Mouse (Mus musculus) C2C12 (cell line): ENCODE measurements around the gene Cog4. TPM values are rescaled to one million over a fixed set of nuclear protein-coding genes. Genes with fewer than 3 reads are reported as not detected.

Source experiments
- H3K27me3 ChIP-seq: one replicate; pipeline ENCODE4 v1.6.1; 2011; ENCODE audit not compliant: control insufficient read depth, insufficient read depth, insufficient read length
- H3K36me3 ChIP-seq: one replicate; pipeline ENCODE4 v1.6.1; 2011; ENCODE audit not compliant: control insufficient read depth, insufficient read depth
- H3K4me3 ChIP-seq: one replicate; pipeline ENCODE4 v1.5.1; 2011; ENCODE audit warnings: mild to moderate bottlenecking, control low read depth; ENCODE audit not compliant: poor library complexity, insufficient read depth, severe bottlenecking
- H3K79me2 ChIP-seq: one replicate; pipeline ENCODE4 v1.6.1; 2011; ENCODE audit not compliant: control insufficient read depth, insufficient read depth
- H3K79me3 ChIP-seq: one replicate; pipeline ENCODE4 v1.6.1; 2011; ENCODE audit warnings: low read depth, control low read depth
- H3ac ChIP-seq: one replicate; pipeline ENCODE3; 2011; ENCODE audit warnings: low read depth; ENCODE audit not compliant: control insufficient read depth, insufficient read length
- CEBPB ChIP-seq: IDR thresholded peaks from one replicate; pipeline ENCODE4 v1.6.1; 2011; ENCODE audit warnings: low read depth, mild to moderate bottlenecking, control low read depth, moderate library complexity
- CTCF ChIP-seq: IDR thresholded peaks from one replicate; pipeline ENCODE4 v1.5.1; 2011; ENCODE audit not compliant: control insufficient read depth, insufficient read depth, insufficient read length
- FOSL1 ChIP-seq: IDR thresholded peaks from one replicate; pipeline ENCODE4 v1.8.0; 2011; ENCODE audit warnings: mild to moderate bottlenecking, low read length; ENCODE audit not compliant: poor library complexity, insufficient read depth, severe bottlenecking
- MAX ChIP-seq: IDR thresholded peaks from one replicate; pipeline ENCODE4 v1.6.1; 2011; ENCODE audit warnings: mild to moderate bottlenecking, control low read depth
- MYOD1 ChIP-seq: IDR thresholded peaks from one replicate; pipeline ENCODE4 v1.6.1; 2011; ENCODE audit warnings: low read depth; ENCODE audit not compliant: control insufficient read depth, insufficient read length
- MYOG ChIP-seq: IDR thresholded peaks from one replicate; pipeline ENCODE4 v1.6.1; 2011; ENCODE audit not compliant: control insufficient read depth, insufficient read length; ENCODE audit errors: extremely low read depth
- USF1 ChIP-seq: IDR thresholded peaks from one replicate; pipeline ENCODE4 v1.6.1; 2011; ENCODE audit warnings: low read depth, mild to moderate bottlenecking, control low read depth, moderate library complexity
- polyA plus RNA-seq: library from polyadenylated mRNA; unstranded; fragments of >200 nt; fragmentation: generic; extraction: Trizol; gene quantifications from one replicate; pipeline ENCODE4 v1.2.1, GENCODE M21; 2012; ENCODE audit warnings: missing spikeins

Cog4 gene
- polyA plus RNA-seq, 1 experiment, result 36.9 TPM

- Histone ChIP-seq H3K4me3 (no peak overlapping the region), H3ac (no peak overlapping the region), H3K79me3 (no peaks in the 10 kb centered on the region), H3K36me3 (peaks cover 6% of the 10 kb centered on the region), H3K79me2 (no peaks in the 10 kb centered on the region), H3K27me3 (no peaks in the 10 kb centered on the region)
- TF ChIP-seq FOSL1 (no peak), CEBPB (no peak), MYOG (no peak), USF1 (no peak), MYOD1 (no peak), MAX (no peak)
Observed at GRCm38 (mm10) chr8:110889904-110890470, 43.6 kb downstream of the Cog4 start.

- Histone ChIP-seq H3ac (no peak overlapping the region), H3K79me3 (no peaks in the 10 kb centered on the region), H3K36me3 (no peaks in the 10 kb centered on the region), H3K27me3 (no peaks in the 10 kb centered on the region), H3K79me2 (no peaks in the 10 kb centered on the region), H3K4me3 (no peak overlapping the region)
- TF ChIP-seq MYOG (no peak), CEBPB (no peak), MAX (no peak), CTCF (no peak), FOSL1 (no peak), USF1 (no peak), MYOD1 (no peak)
Observed at GRCm38 (mm10) chr8:110892040-110892439, 45.6 kb downstream of the Cog4 start.

GRCm38 (mm10) chr8:110892913-110893312 is 46.5 kb downstream of the Cog4 start:
- H3K4me3 ChIP-seq, result no peak overlapping the region
- no peaks in the 10 kb centered on the region for H3K79me3 ChIP-seq
- H3K27me3 ChIP-seq, result no peaks in the 10 kb centered on the region
- H3ac ChIP-seq, result no peak overlapping the region
- no peaks in the 10 kb centered on the region for H3K79me2 ChIP-seq
- no peak for TF ChIP-seq CEBPB
- TF ChIP-seq MYOG, result no peak
- TF ChIP-seq USF1, result no peak
- no peak for TF ChIP-seq MYOD1
- no peak for TF ChIP-seq MAX
- no peak for TF ChIP-seq CTCF
- no peak for TF ChIP-seq FOSL1
- no peaks in the 10 kb centered on the region for H3K36me3 ChIP-seq

- Histone ChIP-seq H3K36me3 (no peaks in the 10 kb centered on the region), H3K27me3 (no peaks in the 10 kb centered on the region), H3K4me3 (no peak overlapping the region), H3K79me2 (no peaks in the 10 kb centered on the region), H3ac (no peak overlapping the region), H3K79me3 (no peaks in the 10 kb centered on the region)
- TF ChIP-seq CEBPB (no peak), FOSL1 (no peak), MAX (no peak), MYOD1 (no peak), USF1 (no peak), MYOG (no peak), CTCF (no peak)
Observed at GRCm38 (mm10) chr8:110894851-110895250, 48.5 kb downstream of the Cog4 start.

- H3K79me2 ChIP-seq, result no peaks in the 10 kb centered on the region
- H3ac ChIP-seq, result no peak overlapping the region
- no peaks in the 10 kb centered on the region for H3K36me3 ChIP-seq
- no peaks in the 10 kb centered on the region for H3K27me3 ChIP-seq
- H3K4me3 ChIP-seq, result no peak overlapping the region
- H3K79me3 ChIP-seq, result no peaks in the 10 kb centered on the region
- TF ChIP-seq MYOD1 (no peak), FOSL1 (no peak), MAX (no peak), CEBPB (no peak), CTCF (no peak), MYOG (no peak), USF1 (no peak)
Observed at GRCm38 (mm10) chr8:110895254-110895653, 48.9 kb downstream of the Cog4 start.

GRCm38 (mm10) chr8:110895812-110896211 is 49.4 kb downstream of the Cog4 start:
- TF ChIP-seq FOSL1 (no peak), MYOG (no peak), USF1 (no peak), CEBPB (no peak)
- H3K27me3 ChIP-seq, result no peaks in the 10 kb centered on the region
- H3K4me3 ChIP-seq, result no peak overlapping the region
- no peaks in the 10 kb centered on the region for H3K79me2 ChIP-seq
- no peak overlapping the region for H3ac ChIP-seq
- H3K36me3 ChIP-seq, result no peaks in the 10 kb centered on the region
- no peaks in the 10 kb centered on the region for H3K79me3 ChIP-seq
